Mouse (Mus musculus) liver, embryonic 14.5 days (tissue): Measurements from ENCODE around the gene Cog1. TPM values are rescaled to one million over a fixed set of nuclear protein-coding genes. Genes with fewer than 3 reads are reported as not detected.

ENCODE experiments used
- ATAC-seq: fragments of 200-750 bp; cut with Nextera tagmentation; 2 replicates; pipeline ENCODE4 v1.8.0; 2017; ENCODE audit warnings: moderate number of reproducible peaks, mild to moderate bottlenecking, moderate library complexity; ENCODE audit not compliant: insufficient read depth
- DNase-seq, 3 experiments: peaks; one replicate each; pipeline ENCODE4 v3.0.0-alpha.2; 2012 to 2013; ENCODE audit warnings: low read depth in 3 of 3, low spot score in 3 of 3
- H3K27ac ChIP-seq: fragments of 300-500 bp; sonication (generic); 2 replicates; pipeline ENCODE4 v1.5.1; 2014; ENCODE audit warnings: moderate library complexity, mild to moderate bottlenecking, control low read depth, inconsistent platforms
- H3K27me3 ChIP-seq: fragments of 300-500 bp; sonication (generic); 2 replicates; pipeline ENCODE4 v1.6.1; 2014; ENCODE audit warnings: mild to moderate bottlenecking, low read length, moderate library complexity; ENCODE audit not compliant: control insufficient read depth, insufficient read depth
- H3K36me3 ChIP-seq: fragments of 300-500 bp; sonication (generic); replicated peaks from 2 replicates; pipeline ENCODE4 v1.6.1; 2014; ENCODE audit warnings: low read depth; ENCODE audit not compliant: control insufficient read depth, insufficient read depth
- H3K4me1 ChIP-seq, 2 experiments: fragments of 200-500 bp in 1 of 2; fragments of 300-500 bp in 1 of 2; sonication (generic) in 1 of 2; replicated peaks; 2 replicates each; pipeline ENCODE4 v1.6.1; 2012 to 2014; ENCODE audit warnings: antibody characterized with exemption in 1 of 2, inconsistent platforms in 1 of 2, low read length in 1 of 2; ENCODE audit not compliant: control insufficient read depth in 2 of 2, insufficient read depth in 2 of 2
- H3K4me2 ChIP-seq: fragments of 300-500 bp; sonication (generic); 2 replicates; pipeline ENCODE4 v1.6.1; 2014; ENCODE audit warnings: low read depth, mild to moderate bottlenecking, control low read depth, moderate library complexity
- H3K4me3 ChIP-seq, 2 experiments: fragments of 200-500 bp in 1 of 2; fragments of 300-500 bp in 1 of 2; sonication (generic) in 1 of 2; 2 replicates each; pipeline ENCODE4 v1.5.1; 2012 to 2014; ENCODE audit warnings: low read depth in 2 of 2, low read length in 2 of 2, mild to moderate bottlenecking in 2 of 2, control low read depth in 1 of 2, inconsistent platforms in 1 of 2, moderate library complexity in 1 of 2; ENCODE audit not compliant: insufficient read depth in 1 of 2
- H3K9ac ChIP-seq: fragments of 300-500 bp; sonication (generic); replicated peaks from 2 replicates; pipeline ENCODE4 v1.6.1; 2014; ENCODE audit warnings: mild to moderate bottlenecking, control low read depth, moderate library complexity
- H3K9me3 ChIP-seq: fragments of 300-500 bp; sonication (generic); 2 replicates; pipeline ENCODE4 v1.6.1; 2016; ENCODE audit warnings: low read length, mixed read lengths; ENCODE audit not compliant: control insufficient read depth
- CTCF ChIP-seq: IDR thresholded peaks from 2 replicates; pipeline ENCODE4 v1.5.1; 2016; ENCODE audit warnings: antibody characterized with exemption, low read depth, control low read depth
- EP300 ChIP-seq: IDR thresholded peaks from 2 replicates; pipeline ENCODE4 v1.6.1; 2016; ENCODE audit warnings: antibody characterized with exemption, low read depth
- WGBS: fragments of 180-500 bp; shearing (Covaris S2); extraction: QIAGEN DNeasy Blood & Tissue Kit; methylation state at CpG from one replicate; pipeline ENCODE4 v1.1.7; 2014; ENCODE audit not compliant: insufficient replicate concordance; 5-methylcytosine and 5-hydroxymethylcytosine counted together
- polyA plus RNA-seq, 2 experiments: library from polyadenylated mRNA; depleted of rRNA in 1 of 2; stranded (reverse) in 1 of 2; unstranded in 1 of 2; fragments of >200 nt; fragmentation: Nextera tagmentation in 1 of 2; extraction: Ambion mirVana in 1 of 2; gene quantifications; 2 replicates each; pipeline versions ENCODE4 v1.2.1 to v1.2.3; 2012 to 2014

Gene Cog1
- polyA plus RNA-seq, 2 experiments, result 9.3 to 12.9 TPM

GRCm38 (mm10) chr11:113660940-113661339 lies 12.0 kb downstream of the Cog1 start:
- H3K4me2 ChIP-seq, result no peak overlapping the region
- no peak overlapping the region for H3K9ac ChIP-seq
- WGBS, result 93% methylated on average over 11 of the region's 11 CpGs
- no peak for DNase-seq
- H3K9me3 ChIP-seq, result no peaks in the 10 kb centered on the region
- H3K27ac ChIP-seq, result no peak overlapping the region
- TF ChIP-seq EP300 (no peak), CTCF (no peak)
- no peak for ATAC-seq
- peaks cover 96% of the 10 kb centered on the region for H3K36me3 ChIP-seq
- peaks cover 0 to 2% of the 10 kb centered on the region in 2 experiments; a peak in 2 of 4 replicates for H3K4me1 ChIP-seq
- no peak overlapping the region for H3K4me3 ChIP-seq
- H3K27me3 ChIP-seq, result no peaks in the 10 kb centered on the region

- no peak overlapping the region for H3K4me3 ChIP-seq
- ATAC-seq, result no peak
- peaks cover 90% of the 10 kb centered on the region for H3K36me3 ChIP-seq
- peaks cover 8 to 11% of the 10 kb centered on the region in 2 experiments for H3K4me1 ChIP-seq
- no peaks in the 10 kb centered on the region for H3K9me3 ChIP-seq
- H3K9ac ChIP-seq, result no peak overlapping the region
- WGBS, result 82% methylated on average over 18 of the region's 18 CpGs
- TF ChIP-seq CTCF, result no peak
- TF ChIP-seq EP300, result no peak
- DNase-seq, result no peak
- no peak overlapping the region for H3K4me2 ChIP-seq
- no peaks in the 10 kb centered on the region for H3K27me3 ChIP-seq
- no peak overlapping the region for H3K27ac ChIP-seq
These were observed 12.9 kb downstream of the Cog1 start for GRCm38 (mm10) chr11:113661835-113662351.

- Histone ChIP-seq H3K4me1 (peaks cover 23 to 24% of the 10 kb centered on the region in 2 experiments), H3K36me3 (peaks cover 90% of the 10 kb centered on the region), H3K9me3 (no peaks in the 10 kb centered on the region), H3K4me2 (no peak overlapping the region), H3K4me3 (no peak overlapping the region), H3K9ac (no peak overlapping the region), H3K27ac (no peak overlapping the region), H3K27me3 (no peaks in the 10 kb centered on the region)
- WGBS, result 89% methylated on average over 2 of the region's 2 CpGs
- DNase-seq (no peak), ATAC-seq (no peak)
- TF ChIP-seq CTCF, result no peak
- no peak for TF ChIP-seq EP300
These were observed 15.3 kb downstream of the Cog1 start for GRCm38 (mm10) chr11:113664279-113664678.

GRCm38 (mm10) chr11:113666205-113666604 lies 17.2 kb downstream of the Cog1 start:
- H3K27me3 ChIP-seq, result no peaks in the 10 kb centered on the region
- ATAC-seq, result peak; percentile 67
- no peak overlapping the region for H3K4me3 ChIP-seq
- peak overlapping the region; percentile 40 for H3K27ac ChIP-seq
- 33% methylated on average over 6 of the region's 6 CpGs for WGBS
- H3K4me2 ChIP-seq, result peak overlapping the region; percentile 48
- H3K9ac ChIP-seq, result peak overlapping the region; percentile 7; the same call in 1 of the 2 replicates
- no peak for TF ChIP-seq CTCF
- no peak for TF ChIP-seq EP300
- no peak for DNase-seq
- peaks cover 26 to 33% of the 10 kb centered on the region in 2 experiments for H3K4me1 ChIP-seq
- peaks cover 85% of the 10 kb centered on the region for H3K36me3 ChIP-seq
- no peaks in the 10 kb centered on the region for H3K9me3 ChIP-seq

- 28% methylated on average over 10 of the region's 10 CpGs for WGBS
- Histone ChIP-seq H3K9ac (peak overlapping the region; percentile 7), H3K27ac (peak overlapping the region; percentile 40), H3K36me3 (peaks cover 85% of the 10 kb centered on the region), H3K27me3 (no peaks in the 10 kb centered on the region), H3K4me2 (peak overlapping the region; percentile 48), H3K4me3 (peak overlapping the region in 1 of 2 experiments; percentile 20; a peak in 1 of 4 replicates), H3K4me1 (peaks cover 26 to 33% of the 10 kb centered on the region in 2 experiments), H3K9me3 (no peaks in the 10 kb centered on the region)
- ATAC-seq (peak; percentile 56; the same call in 1 of the 2 replicates), DNase-seq (no peak)
- TF ChIP-seq CTCF (no peak), EP300 (no peak)
These were observed 17.7 kb downstream of the Cog1 start for GRCm38 (mm10) chr11:113666648-113667047.
